Mouse (Mus musculus): Measurements from ENCODE around the gene Wnt7a. TPM values are rescaled to one million over a fixed set of nuclear protein-coding genes. Genes with fewer than 3 reads are reported as not detected.

Wnt7a gene
- polyA plus RNA-seq, 1 experiment = not detected

- no peak for TF ChIP-seq POLR2A (IDR thresholded peaks at IDR 0.05; ENCODE audit: insufficient read depth, low read depth, low read length)
- 32% methylated on average over 3 of the region's 3 CpGs for WGBS
- Histone ChIP-seq H3K27ac (ENCODE audit: insufficient read depth, low read depth, low read length) (no peak overlapping the region; the same call in 1 of the 2 replicates), H3K4me3 (ENCODE audit: insufficient read depth, low read depth, low read length) (no peak overlapping the region), H3K4me1 (ENCODE audit: control insufficient read depth, insufficient read depth, low read length) (peaks cover 25% of the 10 kb centered on the region)
Measured at GRCm38 (mm10) chr6:91372586-91372971, 38.6 kb downstream of the Wnt7a start.

GRCm38 (mm10) chr6:91371912-91372585, 39.1 kb downstream of the Wnt7a start:
- no peak overlapping the region; the same call in 1 of the 2 replicates for H3K27ac ChIP-seq (ENCODE audit: insufficient read depth, low read depth, low read length)
- no peak; the same call in 1 of the 2 replicates for TF ChIP-seq CTCF (IDR thresholded peaks at IDR 0.05; ENCODE audit: insufficient read depth, low read depth, low read length)
- TF ChIP-seq POLR2A (IDR thresholded peaks at IDR 0.05; ENCODE audit: insufficient read depth, low read depth, low read length) = no peak
- H3K4me3 ChIP-seq (ENCODE audit: insufficient read depth, low read depth, low read length) = no peak overlapping the region
- H3K4me1 ChIP-seq (ENCODE audit: control insufficient read depth, insufficient read depth, low read length) = peaks cover 25% of the 10 kb centered on the region

GRCm38 (mm10) chr6:91366781-91367180, 44.4 kb downstream of the Wnt7a start:
- H3K4me1 ChIP-seq (ENCODE audit: control insufficient read depth, insufficient read depth, low read length) = peaks cover 27% of the 10 kb centered on the region
- TF ChIP-seq POLR2A (IDR thresholded peaks at IDR 0.05; ENCODE audit: insufficient read depth, low read depth, low read length) (no peak), CTCF (IDR thresholded peaks at IDR 0.05; ENCODE audit: insufficient read depth, low read depth, low read length) (no peak)
- H3K4me3 ChIP-seq (ENCODE audit: insufficient read depth, low read depth, low read length) = no peak overlapping the region
- no peak overlapping the region for H3K27ac ChIP-seq (ENCODE audit: insufficient read depth, low read depth, low read length)
- 93% methylated on average over 1 of the region's 1 CpGs for WGBS

- H3K27ac ChIP-seq (ENCODE audit: insufficient read depth, low read depth, low read length) = no peak overlapping the region
- TF ChIP-seq CTCF (IDR thresholded peaks at IDR 0.05; ENCODE audit: insufficient read depth, low read depth, low read length) (no peak), POLR2A (IDR thresholded peaks at IDR 0.05; ENCODE audit: insufficient read depth, low read depth, low read length) (no peak)
- WGBS = 55% methylated on average over 14 of the region's 14 CpGs
- peaks cover 27% of the 10 kb centered on the region for H3K4me1 ChIP-seq (ENCODE audit: control insufficient read depth, insufficient read depth, low read length)
- H3K4me3 ChIP-seq (ENCODE audit: insufficient read depth, low read depth, low read length) = no peak overlapping the region
Measured at GRCm38 (mm10) chr6:91365480-91365879, 45.7 kb downstream of the Wnt7a start.

GRCm38 (mm10) chr6:91362756-91363155, 48.4 kb downstream of the Wnt7a start:
- H3K4me3 ChIP-seq (ENCODE audit: insufficient read depth, low read depth, low read length) = no peak overlapping the region
- TF ChIP-seq POLR2A (IDR thresholded peaks at IDR 0.05; ENCODE audit: insufficient read depth, low read depth, low read length) (no peak), CTCF (IDR thresholded peaks at IDR 0.05; ENCODE audit: insufficient read depth, low read depth, low read length) (no peak)
- WGBS = 92% methylated on average over 2 of the region's 2 CpGs
- H3K4me1 ChIP-seq (ENCODE audit: control insufficient read depth, insufficient read depth, low read length) = peaks cover 18% of the 10 kb centered on the region
- no peak overlapping the region for H3K27ac ChIP-seq (ENCODE audit: insufficient read depth, low read depth, low read length)

GRCm38 (mm10) chr6:91360998-91361397, 50.2 kb downstream of the Wnt7a start:
- 83% methylated on average over 6 of the region's 6 CpGs for WGBS
- no peak for TF ChIP-seq POLR2A (IDR thresholded peaks at IDR 0.05; ENCODE audit: insufficient read depth, low read depth, low read length)
- TF ChIP-seq CTCF (IDR thresholded peaks at IDR 0.05; ENCODE audit: insufficient read depth, low read depth, low read length) = no peak
- peaks cover 15% of the 10 kb centered on the region for H3K4me1 ChIP-seq (ENCODE audit: control insufficient read depth, insufficient read depth, low read length)
- no peak overlapping the region for H3K27ac ChIP-seq (ENCODE audit: insufficient read depth, low read depth, low read length)
- no peak overlapping the region for H3K4me3 ChIP-seq (ENCODE audit: insufficient read depth, low read depth, low read length)

- WGBS = 94% methylated on average over 4 of the region's 4 CpGs
Measured at GRCm38 (mm10) chr6:91360371-91360690, 50.8 kb downstream of the Wnt7a start.

GRCm38 (mm10) chr6:91359672-91360370, 51.3 kb downstream of the Wnt7a start:
- Histone ChIP-seq H3K4me1 (ENCODE audit: control insufficient read depth, insufficient read depth, low read length) (peaks cover 10% of the 10 kb centered on the region), H3K4me3 (ENCODE audit: insufficient read depth, low read depth, low read length) (no peak overlapping the region), H3K27ac (ENCODE audit: insufficient read depth, low read depth, low read length) (no peak overlapping the region)
- TF ChIP-seq CTCF (IDR thresholded peaks at IDR 0.05; ENCODE audit: insufficient read depth, low read depth, low read length) (no peak), POLR2A (IDR thresholded peaks at IDR 0.05; ENCODE audit: insufficient read depth, low read depth, low read length) (no peak)
- WGBS = 93% methylated on average over 7 of the region's 7 CpGs

More at GRCm38 (mm10) chr6:91360371-91360690, 50.8 kb downstream of the Wnt7a start:
- Histone ChIP-seq H3K4me3 (ENCODE audit: insufficient read depth, low read depth, low read length) (no peak overlapping the region), H3K4me1 (ENCODE audit: control insufficient read depth, insufficient read depth, low read length) (peaks cover 10% of the 10 kb centered on the region; the same call in 1 of the 2 replicates), H3K27ac (ENCODE audit: insufficient read depth, low read depth, low read length) (no peak overlapping the region)
- TF ChIP-seq CTCF (IDR thresholded peaks at IDR 0.05; ENCODE audit: insufficient read depth, low read depth, low read length) (no peak), POLR2A (IDR thresholded peaks at IDR 0.05; ENCODE audit: insufficient read depth, low read depth, low read length) (no peak)

GRCm38 (mm10) chr6:91358866-91359656, 52.1 kb downstream of the Wnt7a start:
- no peak overlapping the region for H3K4me3 ChIP-seq (ENCODE audit: insufficient read depth, low read depth, low read length)
- TF ChIP-seq CTCF (IDR thresholded peaks at IDR 0.05; ENCODE audit: insufficient read depth, low read depth, low read length) (no peak), POLR2A (IDR thresholded peaks at IDR 0.05; ENCODE audit: insufficient read depth, low read depth, low read length) (no peak)
- peaks cover 6% of the 10 kb centered on the region for H3K4me1 ChIP-seq (ENCODE audit: control insufficient read depth, insufficient read depth, low read length)
- WGBS = 77% methylated on average over 6 of the region's 6 CpGs
- H3K27ac ChIP-seq (ENCODE audit: insufficient read depth, low read depth, low read length) = no peak overlapping the region
